31 mouse cellular contexts compared by ENCODE assay signal in the genomic region with DNA sequence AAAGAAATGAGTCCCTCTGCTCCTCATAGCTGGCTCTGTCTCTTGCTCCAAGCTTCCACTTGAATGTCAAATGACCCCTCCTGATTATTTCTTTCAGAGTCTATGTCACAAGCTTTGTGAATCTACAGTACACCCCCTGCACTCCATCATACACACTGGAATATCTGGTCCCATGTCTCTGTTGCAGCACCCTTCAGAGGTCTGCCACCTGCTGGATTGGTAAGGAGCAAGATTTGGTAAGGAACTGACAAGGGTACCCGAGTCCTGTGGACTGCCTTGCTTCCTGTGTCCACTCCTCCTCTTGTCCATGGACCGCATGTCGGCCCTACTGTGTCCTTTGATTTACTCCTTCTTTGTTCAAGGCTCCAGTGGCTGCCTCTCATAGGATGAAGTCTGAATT. TPM values are rescaled to one million over a fixed set of nuclear protein-coding genes. Genes with fewer than 3 reads are reported as not detected.
DNase-seq lines count a peak whose midpoint lies in the region; ATAC-seq and TF ChIP-seq lines count a peak whose summit lies in the region.
"Had no signal": no experiment of that assay in that cellular context is flagged by ENCODE, and none has a peak within 500 bp of the region (broad histone marks: within the 10 kb centered on the region; RNA-seq: fewer than 3 reads in every experiment).

No protein-coding gene starts in this region.

- DNase-seq in hindbrain, postnatal 0 days (ENCODE audit: low spot score) = no peak
- DNase-seq in hindbrain, embryonic 11.5 days (ENCODE audit: low spot score) = no peak
- DNase-seq in liver, postnatal 0 days = no peak
- DNase-seq in liver, embryonic 11.5 days (ENCODE audit: low spot score) = no peak
- no peak for DNase-seq in CH12.LX (ENCODE audit: extremely low read depth)
- DNase-seq in urinary bladder, postnatal 10 days (ENCODE audit: low spot score) = no peak
- DNase-seq: adrenal gland, adult 8-10 months; cerebellum, adult 8-10 months; cerebellum, postnatal 36 days; embryo, embryonic 11 days; gastrocnemius, adult 2 months; kidney, adult 18-20 months; kidney, postnatal 25 days; lung, postnatal 36 days; thymus, adult 18-20 months had no signal

- H3K27ac ChIP-seq in hindbrain, postnatal 0 days = no peak overlapping the region
- no peak overlapping the region for H3K27ac ChIP-seq in hindbrain, embryonic 11.5 days (ENCODE audit: low read depth, low read length)
- H3K27ac ChIP-seq in liver, postnatal 0 days (ENCODE audit: low read depth) = no peak overlapping the region
- no peak overlapping the region for H3K27ac ChIP-seq in liver, embryonic 11.5 days (ENCODE audit: low read depth, low read length)
- H3K27ac ChIP-seq in CH12.LX (ENCODE audit: insufficient read depth, low read depth) = no peak overlapping the region
- no peak overlapping the region for H3K27ac ChIP-seq in bone marrow, adult 2 months (ENCODE audit: control insufficient read depth, insufficient read depth, low read depth, low read length, poor library complexity)
- H3K27ac ChIP-seq: embryonic facial prominence, embryonic 13.5 days; forebrain, embryonic 12.5 days; gastrocnemius, adult 2 months; heart, embryonic 10.5 days; hindbrain, embryonic 10.5 days; liver, embryonic 14.5 days; neural tube, embryonic 13.5 days; stomach, embryonic 15.5 days had no signal

- no peak; the same call in none of the 2 replicates for TF ChIP-seq RAD21 in CH12.LX (IDR thresholded peaks at IDR 0.05; ENCODE audit: low read depth, low read length)

- H3K79me2 ChIP-seq in CH12.LX (replicated peaks; ENCODE audit: control insufficient read depth, extremely low read depth, insufficient read depth, poor library complexity, severe bottlenecking) = no peaks in the 10 kb centered on the region

- H3K9ac ChIP-seq in hindbrain, postnatal 0 days (replicated peaks; ENCODE audit: low read length) = no peak overlapping the region
- H3K9ac ChIP-seq in hindbrain, embryonic 11.5 days (ENCODE audit: low read depth, low read length) = no peak overlapping the region
- no peak overlapping the region for H3K9ac ChIP-seq in liver, postnatal 0 days (replicated peaks)
- H3K9ac ChIP-seq in liver, embryonic 11.5 days (ENCODE audit: low read depth, low read length) = no peak overlapping the region
- H3K9ac ChIP-seq in CH12.LX (ENCODE audit: insufficient read depth, low read depth) = no peak overlapping the region
- H3K9ac ChIP-seq: embryonic facial prominence, embryonic 13.5 days; forebrain, embryonic 12.5 days; liver, embryonic 14.5 days; midbrain, embryonic 15.5 days; neural tube, embryonic 13.5 days; stomach, embryonic 15.5 days had no signal

- H3K27me3 ChIP-seq in hindbrain, postnatal 0 days (ENCODE audit: insufficient read depth, low read length) = no peaks in the 10 kb centered on the region
- peaks cover 3% of the 10 kb centered on the region for H3K27me3 ChIP-seq in hindbrain, embryonic 11.5 days (ENCODE audit: control insufficient read depth, insufficient read depth, low read length)
- no peaks in the 10 kb centered on the region for H3K27me3 ChIP-seq in liver, postnatal 0 days (ENCODE audit: insufficient read depth, low read length)
- H3K27me3 ChIP-seq in liver, embryonic 11.5 days (replicated peaks; ENCODE audit: control insufficient read depth, insufficient read depth, low read length) = peaks cover 7% of the 10 kb centered on the region
- H3K27me3 ChIP-seq in CH12.LX (replicated peaks) = peaks cover 5% of the 10 kb centered on the region
- H3K27me3 ChIP-seq: embryonic facial prominence, embryonic 13.5 days; midbrain, embryonic 15.5 days; stomach, embryonic 15.5 days had no signal

- H3K4me1 ChIP-seq in hindbrain, postnatal 0 days (ENCODE audit: insufficient read depth, low read length) = peaks cover 32% of the 10 kb centered on the region
- H3K4me1 ChIP-seq in hindbrain, embryonic 11.5 days (replicated peaks; ENCODE audit: control insufficient read depth, insufficient read depth, low read length) = peaks cover 14% of the 10 kb centered on the region
- no peaks in the 10 kb centered on the region for H3K4me1 ChIP-seq in liver, postnatal 0 days (ENCODE audit: insufficient read depth)
- no peaks in the 10 kb centered on the region; the same call in 1 of the 2 replicates for H3K4me1 ChIP-seq in liver, embryonic 11.5 days (replicated peaks; ENCODE audit: control insufficient read depth, insufficient read depth, low read length)
- H3K4me1 ChIP-seq in CH12.LX (ENCODE audit: control insufficient read depth in 1 of 2, insufficient read depth in 2 of 2) = peaks cover 5 to 13% of the 10 kb centered on the region in 2 experiments; a peak in 2 of 4 replicates
- H3K4me1 ChIP-seq in bone marrow, adult 2 months (ENCODE audit: control insufficient read depth, insufficient read depth, low read length) = no peaks in the 10 kb centered on the region; the same call in 1 of the 2 replicates

- no peak for TF ChIP-seq POLR2A in CH12.LX (IDR thresholded peaks at IDR 0.05; ENCODE audit: low read depth, low read length)
- TF ChIP-seq POLR2A in bone marrow, adult 2 months (IDR thresholded peaks at IDR 0.05; ENCODE audit: borderline replicate concordance, control insufficient read depth, low read depth, low read length) = no peak

- in situ Hi-C loops in CH12.LX (cut with MboI; ENCODE audit: low pct_ligation_motif_present, low pct_unique_long_range_greater_than_20kb, low sequenced_read_pairs) = loop anchor here (25.0 kb wide), 1 partner anchor 116 kb away; no protein-coding TSS in a partner anchor

- H3K4me2 ChIP-seq in hindbrain, postnatal 0 days (ENCODE audit: low read depth, low read length) = no peak overlapping the region
- no peak overlapping the region for H3K4me2 ChIP-seq in hindbrain, embryonic 11.5 days (replicated peaks; ENCODE audit: low read depth, low read length)
- H3K4me2 ChIP-seq in liver, postnatal 0 days (ENCODE audit: low read depth, low read length) = no peak overlapping the region
- H3K4me2 ChIP-seq in liver, embryonic 11.5 days = no peak overlapping the region
- no peak overlapping the region for H3K4me2 ChIP-seq in CH12.LX (ENCODE audit: insufficient read depth, low read depth, poor library complexity, severe bottlenecking)
- H3K4me2 ChIP-seq: embryonic facial prominence, embryonic 13.5 days; forebrain, embryonic 12.5 days; midbrain, embryonic 15.5 days; neural tube, embryonic 13.5 days; stomach, embryonic 15.5 days had no signal

- no peaks in the 10 kb centered on the region for H3K36me3 ChIP-seq in hindbrain, postnatal 0 days (ENCODE audit: insufficient read depth, low read length)
- H3K36me3 ChIP-seq in hindbrain, embryonic 11.5 days (ENCODE audit: control insufficient read depth, insufficient read depth, low read length) = no peaks in the 10 kb centered on the region
- no peaks in the 10 kb centered on the region for H3K36me3 ChIP-seq in liver, postnatal 0 days (replicated peaks; ENCODE audit: insufficient read depth, low read length)
- H3K36me3 ChIP-seq in liver, embryonic 11.5 days (ENCODE audit: control insufficient read depth, insufficient read depth, low read length) = no peaks in the 10 kb centered on the region
- H3K36me3 ChIP-seq in CH12.LX (replicated peaks in 1 of 2; ENCODE audit: control insufficient read depth in 1 of 2, insufficient read depth in 1 of 2, low read length in 1 of 2) = no peaks in the 10 kb centered on the region
- H3K36me3 ChIP-seq: embryonic facial prominence, embryonic 13.5 days; forebrain, embryonic 12.5 days; heart, embryonic 10.5 days; hindbrain, embryonic 10.5 days; midbrain, embryonic 15.5 days; neural tube, embryonic 13.5 days; stomach, embryonic 15.5 days had no signal

- no peak for TF ChIP-seq EP300 in liver, postnatal 0 days (IDR thresholded peaks at IDR 0.05; ENCODE audit: low read depth)
- TF ChIP-seq EP300 in CH12.LX (IDR thresholded peaks at IDR 0.05; ENCODE audit: low read length) = no peak

- dilution Hi-C loops in CH12.LX (cut with MboI; ENCODE audit: extremely low pct_ligation_motif_present, extremely low pct_unique_long_range_greater_than_20kb, low sequenced_read_pairs) = no loop called here

- no peak overlapping the region for H3K4me3 ChIP-seq in hindbrain, postnatal 0 days (ENCODE audit: low read length)
- H3K4me3 ChIP-seq in hindbrain, embryonic 11.5 days (ENCODE audit: low read depth, low read length) = no peak overlapping the region
- H3K4me3 ChIP-seq in liver, postnatal 0 days (ENCODE audit: low read depth, low read length) = no peak overlapping the region
- no peak overlapping the region for H3K4me3 ChIP-seq in liver, embryonic 11.5 days (ENCODE audit: low read depth, low read length)
- no peak overlapping the region for H3K4me3 ChIP-seq in CH12.LX (replicated peaks in 1 of 3; ENCODE audit: low read depth in 2 of 3, low read length in 2 of 3, poor library complexity in 1 of 3)
- no peak overlapping the region for H3K4me3 ChIP-seq in bone marrow, adult 2 months (replicated peaks; ENCODE audit: control insufficient read depth, low read depth, low read length)
- H3K4me3 ChIP-seq: embryonic facial prominence, embryonic 13.5 days; erythroblast, embryonic 14.5 days; forebrain, embryonic 12.5 days; gastrocnemius, adult 2 months; heart, embryonic 10.5 days; hindbrain, embryonic 10.5 days; megakaryocyte, embryonic 14.5 days; midbrain, embryonic 15.5 days; myocyte; neural tube, embryonic 13.5 days; stomach, embryonic 15.5 days had no signal

- 72% methylated on average over 3 of the region's 3 CpGs for WGBS in hindbrain, postnatal 0 days
- 76% methylated on average over 3 of the region's 3 CpGs for WGBS in hindbrain, embryonic 11.5 days
- WGBS in liver, postnatal 0 days (ENCODE audit: insufficient replicate concordance) = 56% methylated on average over 3 of the region's 3 CpGs
- WGBS in liver, embryonic 11.5 days = 64% methylated on average over 3 of the region's 3 CpGs
- 56% methylated on average over 3 of the region's 3 CpGs for WGBS in bone marrow, adult 2 months

- no peak for ATAC-seq in hindbrain, postnatal 0 days
- ATAC-seq in hindbrain, embryonic 11.5 days (ENCODE audit: low FRiP score) = no peak
- no peak for ATAC-seq in liver, postnatal 0 days
- no peak for ATAC-seq in liver, embryonic 11.5 days (replicated peaks; ENCODE audit: low FRiP score)
- ATAC-seq: activated CD4-positive, CD25-positive, alpha-beta regulatory T cell, adult 4 months; midbrain, embryonic 15.5 days had no signal

- TF ChIP-seq CTCF in hindbrain, postnatal 0 days (IDR thresholded peaks at IDR 0.05; ENCODE audit: low read depth) = peak; percentile 40
- peak; percentile 39 for TF ChIP-seq CTCF in liver, postnatal 0 days (IDR thresholded peaks at IDR 0.05; ENCODE audit: low read depth)
- peak in 1 of 2 experiments; percentile 60; a peak in 2 of 4 replicates for TF ChIP-seq CTCF in CH12.LX (conservative IDR thresholded peaks at IDR 0.05 in 1 of 2, IDR thresholded peaks at IDR 0.05 in 1 of 2; ENCODE audit: low read depth in 2 of 2, low read length in 2 of 2)
- TF ChIP-seq CTCF in bone marrow, adult 2 months (IDR thresholded peaks at IDR 0.05; ENCODE audit: control insufficient read depth, insufficient read depth, low read length) = 0 out of 2 replicates have a peak, but pooled peaks have one; percentile 12

- H3K9me3 ChIP-seq in hindbrain, postnatal 0 days (ENCODE audit: low read length) = no peaks in the 10 kb centered on the region
- H3K9me3 ChIP-seq in hindbrain, embryonic 11.5 days (ENCODE audit: control insufficient read depth, low read length) = no peaks in the 10 kb centered on the region
- H3K9me3 ChIP-seq in liver, postnatal 0 days (ENCODE audit: low read length) = no peaks in the 10 kb centered on the region
- H3K9me3 ChIP-seq in liver, embryonic 11.5 days (ENCODE audit: control insufficient read depth, low read length) = no peaks in the 10 kb centered on the region
- no peaks in the 10 kb centered on the region for H3K9me3 ChIP-seq in CH12.LX (replicated peaks; ENCODE audit: low read length)
- H3K9me3 ChIP-seq: embryonic facial prominence, embryonic 13.5 days; forebrain, embryonic 12.5 days; heart, embryonic 10.5 days; hindbrain, embryonic 10.5 days; megakaryocyte, embryonic 14.5 days; midbrain, embryonic 15.5 days; neural tube, embryonic 13.5 days; stomach, embryonic 15.5 days had no signal

RNA-seq across cellular contexts. Expression of a gene that starts 5.2 kb away (rescaled TPM):
- 2.9 and 3.6 TPM in 2 replicates for total RNA-seq in hindbrain, postnatal 0 days (2014; rRNA removed)
- 2.3 and 2.5 TPM in 2 replicates for polyA plus RNA-seq in hindbrain, postnatal 0 days (2015; fragmentation: Nextera tagmentation; extraction: Ambion mirVana)
- 3.2 and 6.0 TPM in 2 replicates for polyA plus RNA-seq in hindbrain, embryonic 11.5 days (2014; fragmentation: Nextera tagmentation; extraction: Ambion mirVana)
- polyA plus RNA-seq in liver, postnatal 0 days (2015; fragmentation: Nextera tagmentation; extraction: Ambion mirVana) = 0.86 and 1.2 TPM in 2 replicates
- 2.0 and 2.4 TPM in 2 replicates for polyA plus RNA-seq in liver, embryonic 11.5 days (2014; fragmentation: Nextera tagmentation; extraction: Ambion mirVana)
- total RNA-seq in CH12.LX (2012; rRNA removed) = 0.29 and 0.59 TPM in 2 replicates
- total RNA-seq in CH12.LX (2014; rRNA removed) = not detected in 2 replicates
- polyA plus RNA-seq in CH12.LX (2012; ENCODE audit: insufficient read length, low read depth) = not detected in 2 replicates
- polyA plus RNA-seq in bone marrow, adult 2 months (2011; ENCODE audit: insufficient read depth, insufficient read length, low replicate concordance, missing spikeins) = 3.5 and 5.7 TPM in 2 replicates
- polyA plus RNA-seq: erythroblast, embryonic 14.5 days had no signal

RNA-seq across cellular contexts. Expression of a gene that starts 5.2 kb away (rescaled TPM):
- total RNA-seq in hindbrain, postnatal 0 days (2014; rRNA removed) = 6.5 and 6.7 TPM in 2 replicates
- 6.5 and 6.6 TPM in 2 replicates for polyA plus RNA-seq in hindbrain, postnatal 0 days (2015; fragmentation: Nextera tagmentation; extraction: Ambion mirVana)
- 15.1 and 16.3 TPM in 2 replicates for polyA plus RNA-seq in hindbrain, embryonic 11.5 days (2014; fragmentation: Nextera tagmentation; extraction: Ambion mirVana)
- 3.8 and 4.3 TPM in 2 replicates for polyA plus RNA-seq in liver, postnatal 0 days (2015; fragmentation: Nextera tagmentation; extraction: Ambion mirVana)
- 4.1 and 4.5 TPM in 2 replicates for polyA plus RNA-seq in liver, embryonic 11.5 days (2014; fragmentation: Nextera tagmentation; extraction: Ambion mirVana)
- 6.4 and 9.8 TPM in 2 replicates for total RNA-seq in CH12.LX (2012; rRNA removed)
- total RNA-seq in CH12.LX (2014; rRNA removed) = 10.1 and 11.8 TPM in 2 replicates
- 16.2 and 16.3 TPM in 2 replicates for polyA plus RNA-seq in CH12.LX (2012; ENCODE audit: insufficient read length, low read depth)
- polyA plus RNA-seq in bone marrow, adult 2 months (2011; ENCODE audit: insufficient read depth, insufficient read length, low replicate concordance, missing spikeins) = 4.5 and 7.2 TPM in 2 replicates
- total RNA-seq: MEL had no signal
- polyA plus RNA-seq: erythroblast, embryonic 14.5 days had no signal

RNA-seq across cellular contexts. Expression of a gene that starts 20.7 kb away (rescaled TPM):
- total RNA-seq in hindbrain, postnatal 0 days (2014; rRNA removed) = 71.2 and 101 TPM in 2 replicates
- 18.8 and 19.8 TPM in 2 replicates for polyA plus RNA-seq in hindbrain, postnatal 0 days (2015; fragmentation: Nextera tagmentation; extraction: Ambion mirVana)
- polyA plus RNA-seq in hindbrain, embryonic 11.5 days (2014; fragmentation: Nextera tagmentation; extraction: Ambion mirVana) = 2.5 and 3.7 TPM in 2 replicates
- polyA plus RNA-seq in liver, postnatal 0 days (2015; fragmentation: Nextera tagmentation; extraction: Ambion mirVana) = 0.17 and 0.18 TPM in 2 replicates
- polyA plus RNA-seq in liver, embryonic 11.5 days (2014; fragmentation: Nextera tagmentation; extraction: Ambion mirVana) = 0.53 and 0.55 TPM in 2 replicates
- total RNA-seq in CH12.LX (2012; rRNA removed) (not detected in 2 replicates), CH12.LX (2014; rRNA removed) (not detected in 2 replicates)
- polyA plus RNA-seq in CH12.LX (2012; ENCODE audit: insufficient read length, low read depth) = not detected in 2 replicates
- 1.3 and 1.7 TPM in 2 replicates for polyA plus RNA-seq in bone marrow, adult 2 months (2011; ENCODE audit: insufficient read depth, insufficient read length, low replicate concordance, missing spikeins)
- total RNA-seq: MEL had no signal
- polyA plus RNA-seq: activated CD4-positive, CD25-positive, alpha-beta regulatory T cell, adult 4 months; erythroblast, embryonic 14.5 days; myocyte had no signal

RNA-seq across cellular contexts. Expression of a gene that starts 54.4 kb away (rescaled TPM):
- total RNA-seq in hindbrain, postnatal 0 days (2014; rRNA removed) = 0.11 TPM in 1 of 2 replicates, not detected in the other
- 0.41 and 0.44 TPM in 2 replicates for polyA plus RNA-seq in hindbrain, postnatal 0 days (2015; fragmentation: Nextera tagmentation; extraction: Ambion mirVana)
- polyA plus RNA-seq in hindbrain, embryonic 11.5 days (2014; fragmentation: Nextera tagmentation; extraction: Ambion mirVana) = not detected in 2 replicates
- 0.40 and 0.52 TPM in 2 replicates for polyA plus RNA-seq in liver, postnatal 0 days (2015; fragmentation: Nextera tagmentation; extraction: Ambion mirVana)
- polyA plus RNA-seq in liver, embryonic 11.5 days (2014; fragmentation: Nextera tagmentation; extraction: Ambion mirVana) = not detected in 2 replicates
- total RNA-seq in CH12.LX (2012; rRNA removed) (not detected in 2 replicates), CH12.LX (2014; rRNA removed) (not detected in 2 replicates)
- 0.21 TPM in 1 of 2 replicates, not detected in the other for polyA plus RNA-seq in CH12.LX (2012; ENCODE audit: insufficient read length, low read depth)
- 2.2 TPM in 1 of 2 replicates, not detected in the other for polyA plus RNA-seq in bone marrow, adult 2 months (2011; ENCODE audit: insufficient read depth, insufficient read length, low replicate concordance, missing spikeins)
- total RNA-seq: adrenal gland, adult 8-10 months; gastrocnemius, adult 2 months; MEL had no signal
- polyA plus RNA-seq: activated CD4-positive, CD25-positive, alpha-beta regulatory T cell, adult 4 months; erythroblast, embryonic 14.5 days; heart, embryonic 16.5 days; hindbrain, embryonic 10.5 days; myocyte; neural tube, embryonic 13.5 days; urinary bladder, adult 2 months had no signal
